Mouse (Mus musculus) forebrain, embryonic 13.5 days (tissue): ENCODE measurements around the gene Mrpl47. TPM values are rescaled to one million over a fixed set of nuclear protein-coding genes. Genes with fewer than 3 reads are reported as not detected.

Experiments used
- ATAC-seq: fragments of 200-750 bp; cut with Nextera tagmentation; 2 replicates; pipeline ENCODE4 v1.8.0; 2017
- H3K27ac ChIP-seq: fragments of 300-500 bp; sonication (generic); 2 replicates; pipeline ENCODE4 v1.5.1; 2015; ENCODE audit warnings: inconsistent platforms, mild to moderate bottlenecking, moderate library complexity
- H3K27me3 ChIP-seq: fragments of 300-500 bp; sonication (generic); 2 replicates; pipeline ENCODE4 v1.6.1; 2015; ENCODE audit warnings: mild to moderate bottlenecking, inconsistent platforms
- H3K36me3 ChIP-seq: fragments of 300-500 bp; sonication (generic); 2 replicates; pipeline ENCODE4 v1.6.1; 2015; ENCODE audit warnings: mild to moderate bottlenecking, inconsistent platforms; ENCODE audit not compliant: poor library complexity, severe bottlenecking
- H3K4me1 ChIP-seq: fragments of 300-500 bp; sonication (generic); 2 replicates; pipeline ENCODE4 v1.6.1; 2015; ENCODE audit warnings: inconsistent platforms
- H3K4me2 ChIP-seq: fragments of 300-500 bp; sonication (generic); 2 replicates; pipeline ENCODE4 v1.6.1; 2015; ENCODE audit warnings: inconsistent platforms, mild to moderate bottlenecking, moderate library complexity
- H3K4me3 ChIP-seq: fragments of 300-500 bp; sonication (generic); 2 replicates; pipeline ENCODE4 v1.5.1; 2015; ENCODE audit warnings: mild to moderate bottlenecking, inconsistent platforms
- H3K9ac ChIP-seq: fragments of 300-500 bp; sonication (generic); 2 replicates; pipeline ENCODE4 v1.6.1; 2015; ENCODE audit warnings: mild to moderate bottlenecking, inconsistent platforms
- H3K9me3 ChIP-seq: fragments of 300-500 bp; sonication (generic); replicated peaks from 2 replicates; pipeline ENCODE4 v1.6.1; 2016; ENCODE audit warnings: inconsistent platforms
- WGBS: fragments of 180-500 bp; shearing (Covaris S2); methylation state at CpG from one replicate; pipeline ENCODE4 v1.1.7; 2015; 5-methylcytosine and 5-hydroxymethylcytosine counted together
- polyA plus RNA-seq: library from polyadenylated mRNA; unstranded; fragments of >200 nt; fragmentation: Nextera tagmentation; extraction: Ambion mirVana; gene quantifications from 2 replicates; pipeline ENCODE4 v1.2.1, GENCODE M21; 2015

Gene Mrpl47
- polyA plus RNA-seq, 1 experiment from 2014 or later = 37.3 TPM

DNA sequence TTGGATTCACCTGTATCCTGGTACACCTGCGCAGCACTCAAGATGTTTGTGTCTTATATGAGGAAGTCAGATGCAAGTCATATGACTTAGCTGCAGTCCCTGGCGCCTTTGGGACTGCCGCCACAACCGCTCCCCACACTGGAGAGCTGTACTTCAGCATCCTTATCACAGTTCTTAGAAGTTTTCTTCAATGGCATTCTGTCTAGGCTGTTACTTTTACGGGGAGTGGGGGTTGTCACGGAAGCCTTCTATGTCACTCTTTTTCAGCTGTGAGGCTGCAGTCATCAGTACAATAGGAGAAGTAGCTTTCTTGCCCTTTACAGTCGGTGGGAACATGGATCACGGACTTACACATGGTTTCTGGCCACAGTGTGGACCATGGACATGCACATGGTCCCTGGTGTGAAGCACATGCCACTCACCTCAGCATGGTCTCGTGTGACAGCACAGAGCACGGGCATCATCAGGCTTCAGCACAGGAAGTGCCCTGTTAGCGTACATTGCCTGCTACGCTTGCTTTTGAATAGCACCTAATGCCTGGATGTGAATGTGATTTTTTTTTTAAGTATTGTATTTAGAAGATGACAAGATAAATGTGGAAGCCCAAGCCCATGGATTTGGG is 54.4 kb downstream of the Mrpl47 start:
- Histone ChIP-seq H3K4me1 (no peaks in the 10 kb centered on the region), H3K9ac (no peak overlapping the region), H3K4me2 (no peak overlapping the region), H3K36me3 (no peaks in the 10 kb centered on the region), H3K9me3 (no peaks in the 10 kb centered on the region), H3K27ac (no peak overlapping the region), H3K27me3 (no peaks in the 10 kb centered on the region), H3K4me3 (no peak overlapping the region)
- ATAC-seq = no peak
- 82% methylated on average over 11 of the region's 12 CpGs for WGBS

DNA sequence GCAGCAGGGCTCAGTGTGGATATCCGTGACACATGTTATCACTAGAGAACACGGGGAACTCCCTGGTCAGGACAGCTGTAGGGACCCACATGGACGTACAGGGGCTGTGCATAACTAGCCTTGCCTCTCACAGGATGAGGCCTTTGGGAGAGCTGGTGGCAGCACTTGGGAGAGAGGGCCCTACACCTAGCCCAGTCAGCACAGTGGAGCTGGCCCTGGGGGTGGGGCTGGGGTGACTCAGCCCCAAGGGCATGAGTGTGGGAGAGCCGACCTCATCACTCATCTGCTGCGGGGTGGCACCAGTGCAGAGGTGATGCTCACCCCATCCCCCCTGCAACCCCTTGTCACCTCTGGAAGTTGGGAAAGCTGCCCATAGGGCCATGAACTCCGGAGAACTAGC is 61.0 kb downstream of the Mrpl47 start:
- no peak overlapping the region for H3K4me3 ChIP-seq
- H3K36me3 ChIP-seq = no peaks in the 10 kb centered on the region
- ATAC-seq = no peak
- H3K27me3 ChIP-seq = no peaks in the 10 kb centered on the region
- H3K4me1 ChIP-seq = no peaks in the 10 kb centered on the region
- H3K4me2 ChIP-seq = no peak overlapping the region
- H3K27ac ChIP-seq = no peak overlapping the region
- no peaks in the 10 kb centered on the region for H3K9me3 ChIP-seq
- H3K9ac ChIP-seq = no peak overlapping the region
- 97% methylated on average over 6 of the region's 6 CpGs for WGBS

Other genes with a start within 250 kb of the Mrpl47 start
- 0.14 and 0.18 TPM in 2 replicates for gene Kcnmb3, start 245.4 kb downstream of the Mrpl47 start, polyA plus RNA-seq
- gene Zfp639, start 227.3 kb downstream of the Mrpl47 start, polyA plus RNA-seq = 41.0 and 41.1 TPM in 2 replicates
- 32.0 and 39.4 TPM in 2 replicates for gene Mfn1, start 208.1 kb downstream of the Mrpl47 start, polyA plus RNA-seq
- gene Gnb4, start 121.0 kb downstream of the Mrpl47 start, polyA plus RNA-seq = 46.7 and 48.0 TPM in 2 replicates
- gene Actl6a, start 31.3 kb downstream of the Mrpl47 start, polyA plus RNA-seq = 206 and 214 TPM in 2 replicates
- gene Ndufb5, start 615 bp downstream of the Mrpl47 start, polyA plus RNA-seq = 330 and 338 TPM in 2 replicates
- gene Usp13, start 79.9 kb upstream of the Mrpl47 start, polyA plus RNA-seq = 7.1 and 8.6 TPM in 2 replicates